Mouse (Mus musculus) CH12.LX (cell line): ENCODE results near the gene Zfand5.

Experiments used
- BHLHE40 ChIP-seq: IDR thresholded peaks from 2 replicates; pipeline ENCODE4 v1.6.1; 2011; ENCODE audit warnings: mild to moderate bottlenecking, low read depth, low read length, improper control_type of control experiment
- CHD1 ChIP-seq: IDR thresholded peaks from 2 replicates; pipeline ENCODE4 v1.6.1; 2012; ENCODE audit warnings: low read depth, low read length, improper control_type of control experiment, inconsistent platforms
- CTCF ChIP-seq, 2 experiments: IDR thresholded peaks in 1 of 2; conservative IDR thresholded peaks in 1 of 2; 2 replicates each; pipeline ENCODE4 v1.5.1; 2011 to 2012; ENCODE audit warnings: low read depth in 2 of 2, low read length in 2 of 2, improper control_type of control experiment in 1 of 2, inconsistent platforms in 1 of 2, mild to moderate bottlenecking in 1 of 2, moderate library complexity in 1 of 2
- E2F4 ChIP-seq: IDR thresholded peaks from 2 replicates; pipeline ENCODE4 v1.6.1; 2011; ENCODE audit warnings: low read depth, low read length, improper control_type of control experiment; ENCODE audit not compliant: insufficient replicate concordance
- ELF1 ChIP-seq: IDR thresholded peaks from 2 replicates; pipeline ENCODE4 v1.6.1; 2014; ENCODE audit warnings: low read depth, mild to moderate bottlenecking, inconsistent platforms, low read length, improper control_type of control experiment
- EP300 ChIP-seq: IDR thresholded peaks from 2 replicates; pipeline ENCODE4 v1.6.1; 2011; ENCODE audit warnings: low read length, improper control_type of control experiment
- HCFC1 ChIP-seq: IDR thresholded peaks from 2 replicates; pipeline ENCODE4 v1.6.1; 2012; ENCODE audit warnings: low read depth, mild to moderate bottlenecking, inconsistent platforms, low read length, improper control_type of control experiment
- KAT2A ChIP-seq: IDR thresholded peaks from 2 replicates; pipeline ENCODE4 v1.6.1; 2012; ENCODE audit warnings: low read length, improper control_type of control experiment, inconsistent platforms; ENCODE audit not compliant: insufficient replicate concordance
- MAFK ChIP-seq: IDR thresholded peaks from 2 replicates; pipeline ENCODE4 v1.6.1; 2011; ENCODE audit warnings: low read length, improper control_type of control experiment; ENCODE audit not compliant: insufficient replicate concordance
- MYC ChIP-seq: IDR thresholded peaks from 2 replicates; pipeline ENCODE4 v1.6.1; 2011; ENCODE audit warnings: low read depth, mild to moderate bottlenecking, improper control_type of control experiment, low read length
- NELFE ChIP-seq: IDR thresholded peaks from 2 replicates; pipeline ENCODE4 v1.6.1; 2011; ENCODE audit warnings: low read depth, low read length, improper control_type of control experiment
- POLR2A ChIP-seq: IDR thresholded peaks from 2 replicates; pipeline ENCODE4 v1.6.1; 2011; ENCODE audit warnings: low read depth, mild to moderate bottlenecking, improper control_type of control experiment, low read length
- SIN3A ChIP-seq: IDR thresholded peaks from 2 replicates; pipeline ENCODE4 v1.6.1; 2012; ENCODE audit warnings: low read length, improper control_type of control experiment, inconsistent platforms
- TBP ChIP-seq: conservative IDR thresholded peaks from 2 replicates; pipeline ENCODE4 v1.6.1; 2011; ENCODE audit warnings: low read depth, low read length, improper control_type of control experiment

DNA sequence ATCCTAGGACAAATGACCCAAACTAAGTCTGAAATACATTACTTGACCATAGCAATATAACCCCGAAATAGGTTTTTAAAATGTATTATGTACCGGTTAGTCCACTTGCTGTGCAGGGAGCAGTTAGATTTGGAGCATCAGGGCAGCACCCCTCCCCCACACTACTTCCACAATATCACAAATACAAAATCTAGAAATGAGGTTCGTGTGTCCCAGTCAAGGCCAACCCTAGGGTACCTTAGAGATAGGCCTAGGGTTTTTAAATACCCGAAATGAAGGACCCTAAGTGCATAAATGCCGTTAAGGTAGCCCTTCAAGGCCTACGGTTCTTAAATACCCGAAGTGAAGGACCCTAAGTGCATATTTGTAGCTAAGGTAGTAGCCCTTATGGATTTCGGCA, 892 bp upstream of the Zfand5 start:
- TF ChIP-seq E2F4, result no peak
- no peak for TF ChIP-seq CHD1
- no peak for TF ChIP-seq CTCF (conservative IDR thresholded peaks at IDR 0.05 in 1 of 2, IDR thresholded peaks at IDR 0.05 in 1 of 2; ENCODE audit: low read depth in 2 of 2, low read length in 2 of 2)
- TF ChIP-seq TBP, result no peak
- TF ChIP-seq NELFE, result no peak
- no peak for TF ChIP-seq SIN3A
- TF ChIP-seq HCFC1, result no peak
- TF ChIP-seq EP300, result no peak
- TF ChIP-seq POLR2A, result no peak
- no peak for TF ChIP-seq KAT2A
- TF ChIP-seq BHLHE40, result no peak
- TF ChIP-seq ELF1, result no peak
- no peak for TF ChIP-seq MAFK
- TF ChIP-seq MYC, result no peak
